8 mouse cellular contexts compared by ENCODE assay signal in genomic region chr16:28851409-28851821, GRCm38 (mm10).
DNase-seq lines count a peak whose midpoint lies in the region; TF ChIP-seq lines count a peak whose summit lies in the region.

No protein-coding gene starts in this region.

- no peak overlapping the region for H3K27ac ChIP-seq in cerebellum, adult 2 months (ENCODE audit: insufficient read depth, low read length)
- no peak overlapping the region; the same call in 1 of the 2 replicates for H3K27ac ChIP-seq in hindbrain, embryonic 10.5 days

- TF ChIP-seq CTCF in cerebellum, adult 2 months (IDR thresholded peaks at IDR 0.05; ENCODE audit: borderline replicate concordance, insufficient read depth, low read depth, low read length), result no peak

- peaks cover 6% of the 10 kb centered on the region for H3K9me3 ChIP-seq in hindbrain, embryonic 10.5 days

- WGBS in cerebellum, adult 2 months, result 46% methylated on average over 11 of the region's 11 CpGs
- WGBS in hindbrain, embryonic 10.5 days, result 37% methylated on average over 11 of the region's 11 CpGs

- DNase-seq in cerebellum, adult 2 months, result no peak
- no peak for DNase-seq in cerebellum, adult 11 months
- peak; percentile 94 for DNase-seq in Muller cell, postnatal 12 days (ENCODE audit: inconsistent ontology term)
- DNase-seq in hindbrain, embryonic 10.5 days (ENCODE audit: low spot score), result peak; percentile 45
- peak; percentile 42 for DNase-seq in lung, postnatal 14 days
- no peak for DNase-seq in spleen, postnatal 14 days (ENCODE audit: low spot score in 2 of 2)
- DNase-seq in left cerebral cortex, adult 8-10 months (ENCODE audit: low spot score in 2 of 2), result no peak
- DNase-seq in gastrocnemius, adult 18-20 months (ENCODE audit: low spot score), result no peak

- H3K27me3 ChIP-seq in cerebellum, adult 2 months (ENCODE audit: control insufficient read depth, insufficient read depth, low read length), result no peaks in the 10 kb centered on the region
- peaks cover 28% of the 10 kb centered on the region for H3K27me3 ChIP-seq in hindbrain, embryonic 10.5 days (ENCODE audit: insufficient read depth, poor library complexity, severe bottlenecking)

- H3K36me3 ChIP-seq in hindbrain, embryonic 10.5 days, result peaks cover 13% of the 10 kb centered on the region; the same call in 1 of the 2 replicates

- H3K4me3 ChIP-seq in cerebellum, adult 2 months (replicated peaks; ENCODE audit: insufficient read depth, low read depth, low read length), result peak overlapping the region; percentile 8
- H3K4me3 ChIP-seq in hindbrain, embryonic 10.5 days, result no peak overlapping the region

- TF ChIP-seq POLR2A in cerebellum, adult 2 months (IDR thresholded peaks at IDR 0.05; ENCODE audit: borderline replicate concordance, insufficient read depth, low read length), result no peak

- H3K4me1 ChIP-seq in cerebellum, adult 2 months (ENCODE audit: control insufficient read depth, insufficient read depth, low read length), result peaks cover 8% of the 10 kb centered on the region
- H3K4me1 ChIP-seq in hindbrain, embryonic 10.5 days (replicated peaks), result peaks cover 30% of the 10 kb centered on the region

Comparison
In these comparisons a context has a peak if more than half of its experiments do, and no peak if none do; other contexts are left out.
1. DNase-seq: peak in Muller cell, postnatal 12 days (single experiment), hindbrain, embryonic 10.5 days (single experiment) and lung, postnatal 14 days (single experiment); none in cerebellum, adult 2 months (0 of 2), cerebellum, adult 11 months (single experiment), spleen, postnatal 14 days (0 of 2), left cerebral cortex, adult 8-10 months (0 of 2) and gastrocnemius, adult 18-20 months (single experiment).